Mouse (Mus musculus) heart, embryonic 13.5 days (tissue): Measurements from ENCODE around the gene Fubp3. TPM values are rescaled to one million over a fixed set of nuclear protein-coding genes. Genes with fewer than 3 reads are reported as not detected.
A peak's percentile ranks its signal among the peaks of the same experiment; 100 is the strongest.

Source experiments
- ATAC-seq: fragments of 200-750 bp; cut with Nextera tagmentation; 2 replicates; pipeline ENCODE4 v1.8.0; 2017; ENCODE audit warnings: moderate TSS enrichment; ENCODE audit not compliant: insufficient number of reproducible peaks, low FRiP score, low TSS enrichment; ENCODE audit errors: extremely low read depth
- H3K27ac ChIP-seq: fragments of 300-500 bp; sonication (generic); replicated peaks from 2 replicates; pipeline ENCODE4 v1.5.1; 2015; ENCODE audit warnings: moderate library complexity, mild to moderate bottlenecking, inconsistent platforms
- H3K27me3 ChIP-seq: fragments of 300-500 bp; sonication (generic); replicated peaks from 2 replicates; pipeline ENCODE4 v1.6.1; 2015; ENCODE audit warnings: mild to moderate bottlenecking, inconsistent platforms
- H3K36me3 ChIP-seq: fragments of 300-500 bp; sonication (generic); 2 replicates; pipeline ENCODE4 v1.6.1; 2015; ENCODE audit warnings: mild to moderate bottlenecking, inconsistent platforms
- H3K4me1 ChIP-seq: fragments of 300-500 bp; sonication (generic); 2 replicates; pipeline ENCODE4 v1.6.1; 2015; ENCODE audit warnings: inconsistent platforms
- H3K4me2 ChIP-seq: fragments of 300-500 bp; sonication (generic); 2 replicates; pipeline ENCODE4 v1.6.1; 2015; ENCODE audit warnings: inconsistent platforms, mild to moderate bottlenecking, moderate library complexity
- H3K4me3 ChIP-seq: fragments of 300-500 bp; sonication (generic); 2 replicates; pipeline ENCODE4 v1.5.1; 2015; ENCODE audit warnings: moderate library complexity, mild to moderate bottlenecking, inconsistent platforms
- H3K9ac ChIP-seq: fragments of 300-500 bp; sonication (generic); 2 replicates; pipeline ENCODE4 v1.6.1; 2015; ENCODE audit warnings: inconsistent platforms, mild to moderate bottlenecking, moderate library complexity
- H3K9me3 ChIP-seq: fragments of 300-500 bp; sonication (generic); 2 replicates; pipeline ENCODE4 v1.6.1; 2016; ENCODE audit warnings: inconsistent platforms
- WGBS: fragments of 180-500 bp; shearing (Covaris S2); methylation state at CpG from one replicate; pipeline ENCODE4 v1.1.7; 2015; ENCODE audit warnings: mixed read lengths; 5-methylcytosine and 5-hydroxymethylcytosine counted together
- polyA plus RNA-seq: library from polyadenylated mRNA; unstranded; fragments of >200 nt; fragmentation: Nextera tagmentation; extraction: Ambion mirVana; gene quantifications from 2 replicates; pipeline ENCODE4 v1.2.1, GENCODE M21; 2015

Fubp3 gene
- polyA plus RNA-seq, 1 experiment from 2014 or later = 43.4 TPM

- H3K9ac ChIP-seq = no peak overlapping the region
- no peak for ATAC-seq
- H3K4me1 ChIP-seq = no peaks in the 10 kb centered on the region
- 76% methylated on average over 5 of the region's 5 CpGs for WGBS
- H3K27me3 ChIP-seq = no peaks in the 10 kb centered on the region
- H3K4me3 ChIP-seq = no peak overlapping the region
- H3K27ac ChIP-seq = no peak overlapping the region
- no peaks in the 10 kb centered on the region for H3K36me3 ChIP-seq
- no peak overlapping the region for H3K4me2 ChIP-seq
- peaks cover 5% of the 10 kb centered on the region; the same call in 1 of the 2 replicates for H3K9me3 ChIP-seq
Measured at GRCm38 (mm10) chr2:31554619-31555018, 17.8 kb upstream of the Fubp3 start.

- peak overlapping the region; percentile 96 for H3K4me2 ChIP-seq
- peaks cover 18% of the 10 kb centered on the region for H3K4me1 ChIP-seq
- H3K27ac ChIP-seq = peak overlapping the region; percentile 92
- no peak for ATAC-seq
- WGBS = 2% methylated on average over 39 of the region's 41 CpGs
- H3K9me3 ChIP-seq = no peaks in the 10 kb centered on the region; the same call in 1 of the 2 replicates
- peak overlapping the region; percentile 93 for H3K4me3 ChIP-seq
- peak overlapping the region; percentile 96 for H3K9ac ChIP-seq
- H3K36me3 ChIP-seq = 0 out of 2 replicates have a peak, but pooled peaks cover 7% of the 10 kb centered on the region
- H3K27me3 ChIP-seq = 0 out of 2 replicates have a peak, but pooled peaks cover 5% of the 10 kb centered on the region
Measured at GRCm38 (mm10) chr2:31572915-31573635, 624 bp downstream of the Fubp3 start.

- H3K36me3 ChIP-seq = peaks cover 59% of the 10 kb centered on the region
- H3K9ac ChIP-seq = no peak overlapping the region
- H3K4me3 ChIP-seq = no peak overlapping the region
- ATAC-seq = no peak
- no peaks in the 10 kb centered on the region for H3K9me3 ChIP-seq
- H3K4me2 ChIP-seq = no peak overlapping the region
- H3K27me3 ChIP-seq = no peaks in the 10 kb centered on the region
- H3K27ac ChIP-seq = no peak overlapping the region
- 0 out of 2 replicates have a peak, but pooled peaks cover 7% of the 10 kb centered on the region for H3K4me1 ChIP-seq
- WGBS = 83% methylated on average over 2 of the region's 2 CpGs
Measured at GRCm38 (mm10) chr2:31581617-31582016, 9.2 kb downstream of the Fubp3 start.

- H3K36me3 ChIP-seq = peaks cover 68% of the 10 kb centered on the region
- WGBS = 71% methylated on average over 9 of the region's 9 CpGs
Measured at GRCm38 (mm10) chr2:31591799-31592484, 19.5 kb downstream of the Fubp3 start.

GRCm38 (mm10) chr2:31607555-31607954, 35.1 kb downstream of the Fubp3 start:
- Histone ChIP-seq H3K27me3 (no peaks in the 10 kb centered on the region), H3K27ac (no peak overlapping the region), H3K9ac (no peak overlapping the region), H3K9me3 (no peaks in the 10 kb centered on the region), H3K36me3 (peaks cover 97% of the 10 kb centered on the region), H3K4me1 (peaks cover 12% of the 10 kb centered on the region), H3K4me2 (no peak overlapping the region), H3K4me3 (no peak overlapping the region)
- ATAC-seq = no peak
- 62% methylated on average over 1 of the region's 1 CpGs for WGBS

More at GRCm38 (mm10) chr2:31591799-31592484, 19.5 kb downstream of the Fubp3 start:
- Histone ChIP-seq H3K9me3 (no peaks in the 10 kb centered on the region), H3K9ac (no peak overlapping the region), H3K4me1 (peaks cover 46% of the 10 kb centered on the region), H3K4me3 (no peak overlapping the region), H3K27me3 (no peaks in the 10 kb centered on the region), H3K27ac (no peak overlapping the region), H3K4me2 (no peak overlapping the region)
- no peak for ATAC-seq

- 51% methylated on average over 7 of the region's 7 CpGs for WGBS
- Histone ChIP-seq H3K4me1 (peaks cover 12% of the 10 kb centered on the region), H3K9me3 (no peaks in the 10 kb centered on the region), H3K9ac (no peak overlapping the region), H3K36me3 (peaks cover 99% of the 10 kb centered on the region), H3K27ac (no peak overlapping the region), H3K27me3 (no peaks in the 10 kb centered on the region), H3K4me2 (no peak overlapping the region), H3K4me3 (no peak overlapping the region)
- ATAC-seq = no peak
Measured at GRCm38 (mm10) chr2:31609859-31610261, 37.4 kb downstream of the Fubp3 start.

- H3K9me3 ChIP-seq = no peaks in the 10 kb centered on the region
- 71% methylated on average over 4 of the region's 4 CpGs for WGBS
- no peak overlapping the region for H3K27ac ChIP-seq
- H3K9ac ChIP-seq = no peak overlapping the region
- H3K4me2 ChIP-seq = no peak overlapping the region
- H3K4me3 ChIP-seq = no peak overlapping the region
- ATAC-seq = no peak
- H3K36me3 ChIP-seq = peaks cover 99% of the 10 kb centered on the region
- H3K4me1 ChIP-seq = peaks cover 12% of the 10 kb centered on the region
- no peaks in the 10 kb centered on the region for H3K27me3 ChIP-seq
Measured at GRCm38 (mm10) chr2:31610922-31611321, 38.5 kb downstream of the Fubp3 start.

- no peak overlapping the region for H3K4me2 ChIP-seq
- no peak overlapping the region for H3K27ac ChIP-seq
- no peaks in the 10 kb centered on the region for H3K9me3 ChIP-seq
- peaks cover 12% of the 10 kb centered on the region for H3K4me1 ChIP-seq
- no peak for ATAC-seq
- H3K4me3 ChIP-seq = no peak overlapping the region
- 81% methylated on average over 8 of the region's 8 CpGs for WGBS
- H3K9ac ChIP-seq = no peak overlapping the region
- peaks cover 96% of the 10 kb centered on the region for H3K36me3 ChIP-seq
- H3K27me3 ChIP-seq = no peaks in the 10 kb centered on the region
Measured at GRCm38 (mm10) chr2:31611400-31611799, 38.9 kb downstream of the Fubp3 start.

- ATAC-seq = no peak
- WGBS = 71% methylated on average over 6 of the region's 6 CpGs
- peaks cover 12% of the 10 kb centered on the region for H3K4me1 ChIP-seq
Measured at GRCm38 (mm10) chr2:31612627-31613026, 40.2 kb downstream of the Fubp3 start.

GRCm38 (mm10) chr2:31613781-31614180, 41.3 kb downstream of the Fubp3 start:
- Histone ChIP-seq H3K9me3 (no peaks in the 10 kb centered on the region), H3K4me2 (no peak overlapping the region)

More at GRCm38 (mm10) chr2:31612627-31613026, 40.2 kb downstream of the Fubp3 start:
- no peak overlapping the region for H3K27ac ChIP-seq
- H3K27me3 ChIP-seq = no peaks in the 10 kb centered on the region
- H3K9me3 ChIP-seq = no peaks in the 10 kb centered on the region
- H3K36me3 ChIP-seq = peaks cover 90% of the 10 kb centered on the region
- no peak overlapping the region for H3K9ac ChIP-seq
- no peak overlapping the region for H3K4me3 ChIP-seq
- H3K4me2 ChIP-seq = no peak overlapping the region

GRCm38 (mm10) chr2:31618484-31619161, 46.2 kb downstream of the Fubp3 start:
- WGBS = 85% methylated on average over 14 of the region's 14 CpGs

More at GRCm38 (mm10) chr2:31613781-31614180, 41.3 kb downstream of the Fubp3 start:
- Histone ChIP-seq H3K27ac (no peak overlapping the region), H3K4me3 (no peak overlapping the region), H3K27me3 (no peaks in the 10 kb centered on the region), H3K36me3 (peaks cover 88% of the 10 kb centered on the region), H3K9ac (no peak overlapping the region), H3K4me1 (peaks cover 12% of the 10 kb centered on the region)
- WGBS = 78% methylated on average over 7 of the region's 7 CpGs
- no peak for ATAC-seq

More at GRCm38 (mm10) chr2:31618484-31619161, 46.2 kb downstream of the Fubp3 start:
- Histone ChIP-seq H3K36me3 (peaks cover 40% of the 10 kb centered on the region), H3K9ac (no peak overlapping the region), H3K9me3 (no peaks in the 10 kb centered on the region; the same call in 1 of the 2 replicates), H3K27ac (no peak overlapping the region), H3K27me3 (no peaks in the 10 kb centered on the region), H3K4me1 (no peaks in the 10 kb centered on the region), H3K4me3 (no peak overlapping the region), H3K4me2 (no peak overlapping the region)
- no peak for ATAC-seq
